Mouse (Mus musculus): Measurements from ENCODE around the gene Atad5.
"Not testable (repeated sequence)": the region's sequence is repeated elsewhere in the genome, so short reads cannot be mapped to it uniquely, and the experiment has no call there.

Atad5 gene

DNA sequence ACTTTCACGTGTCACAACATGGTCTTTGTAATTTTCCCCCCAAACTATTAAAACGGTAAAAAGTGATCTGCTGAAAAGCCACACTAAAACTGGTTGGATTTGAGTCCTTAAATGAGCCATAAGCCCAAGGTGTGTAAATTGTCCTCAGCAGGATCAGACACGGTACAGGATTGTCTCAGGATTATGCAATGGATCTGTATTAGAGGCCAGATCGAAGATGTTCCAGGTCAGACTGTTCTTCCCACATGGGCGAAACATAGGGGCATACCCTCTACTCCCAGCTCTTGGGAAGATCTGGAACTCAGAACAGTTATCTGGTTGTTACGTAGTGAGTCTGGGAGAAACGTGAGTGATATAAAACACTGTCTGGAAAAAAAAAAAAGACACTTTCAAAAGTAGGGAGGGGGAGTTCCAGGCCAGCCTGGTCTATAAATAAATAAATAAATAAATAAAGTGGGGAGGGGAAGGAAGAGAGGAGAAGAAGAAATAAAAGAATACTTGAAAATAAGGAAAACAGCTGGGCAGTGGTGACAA lies 7.3 kb upstream of the Atad5 start:
- DNase-seq = no peak

DNA sequence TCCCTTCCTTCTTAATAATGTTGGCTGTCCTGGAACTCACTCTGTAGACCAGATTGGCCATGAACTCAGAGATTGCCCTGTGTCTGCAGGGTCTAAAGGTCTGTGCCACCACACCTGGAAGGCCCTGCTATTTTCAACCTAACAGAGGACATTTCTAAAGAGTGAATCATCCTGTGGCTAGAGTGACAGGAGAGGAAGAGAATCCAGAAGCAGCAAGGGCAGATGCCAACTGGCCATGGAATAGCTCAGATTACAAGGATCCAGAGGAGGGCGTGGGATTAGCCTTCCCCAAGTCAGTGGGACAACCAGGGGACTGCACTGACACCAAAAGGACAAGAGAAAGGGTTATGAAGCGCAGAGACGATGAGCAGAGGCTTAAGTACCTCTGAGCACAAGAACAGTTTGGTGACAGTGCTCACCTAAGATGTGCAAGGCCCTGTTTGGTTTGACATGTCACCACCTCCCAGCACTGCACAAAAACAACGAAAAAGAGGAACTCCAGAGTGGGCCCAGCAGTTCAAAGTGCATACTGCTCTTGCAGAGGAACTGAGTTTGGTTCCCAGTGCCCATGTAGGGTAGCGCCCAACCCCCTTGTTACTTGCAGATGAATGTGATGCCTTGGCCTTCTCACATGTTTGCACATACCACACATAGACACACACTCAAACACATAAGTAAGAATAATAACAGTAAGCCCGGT lies 3.7 kb upstream of the Atad5 start:
- DNase-seq = no peak

DNA sequence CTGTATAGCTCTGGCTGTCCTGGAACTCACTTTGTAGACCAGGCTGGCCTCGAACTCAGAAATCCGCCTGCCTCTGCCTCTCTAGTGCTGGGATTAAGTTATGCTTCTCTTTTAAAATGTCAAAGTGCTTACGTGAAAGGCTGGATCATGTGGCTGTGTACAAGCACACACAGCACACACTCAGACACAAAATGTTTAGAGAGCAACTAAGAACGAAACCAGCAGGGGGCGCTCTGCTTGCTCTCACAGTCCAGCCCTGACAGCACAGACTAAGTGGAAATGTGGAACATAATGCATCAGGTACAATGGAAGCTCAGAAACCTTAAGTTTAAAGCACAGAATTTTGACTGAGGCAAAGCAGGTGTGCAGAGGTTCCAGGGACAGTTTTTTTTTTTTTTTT lies 2.4 kb upstream of the Atad5 start:
- peak; percentile 76 to 92 for DNase-seq

- no peak for DNase-seq
Observed at GRCm38 (mm10) chr11:80089817-80090214, 616 bp downstream of the Atad5 start.

- no peak for DNase-seq
Observed at GRCm38 (mm10) chr11:80090555-80091164, 1.5 kb downstream of the Atad5 start.

GRCm38 (mm10) chr11:80098444-80099056 lies 9.3 kb downstream of the Atad5 start:
- DNase-seq = no peak

DNA sequence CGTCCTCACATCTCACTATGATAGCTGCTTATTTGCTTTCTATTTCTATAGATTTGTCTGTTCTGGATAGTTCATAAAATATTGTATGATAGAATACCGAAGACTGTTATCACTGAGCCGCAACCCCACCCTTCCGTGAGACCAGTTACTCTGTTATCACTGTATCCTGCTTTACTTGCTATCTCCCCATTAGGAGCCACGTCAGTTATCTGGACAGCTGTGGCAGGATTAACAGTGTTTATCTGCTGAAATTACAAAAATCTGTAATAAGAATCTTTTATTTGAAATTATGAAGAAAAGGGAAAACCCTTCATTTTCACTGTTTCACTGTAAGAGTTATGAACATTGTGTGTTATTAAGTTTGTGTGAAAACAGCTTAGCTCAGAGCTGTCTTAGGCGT lies 12.1 kb downstream of the Atad5 start:
- DNase-seq = no peak

- DNase-seq = no peak
Observed at GRCm38 (mm10) chr11:80104407-80104806, 15.2 kb downstream of the Atad5 start.

GRCm38 (mm10) chr11:80116411-80116810 lies 27.2 kb downstream of the Atad5 start:
- peak in 1 of 2 experiments; percentile 9 for DNase-seq

DNA sequence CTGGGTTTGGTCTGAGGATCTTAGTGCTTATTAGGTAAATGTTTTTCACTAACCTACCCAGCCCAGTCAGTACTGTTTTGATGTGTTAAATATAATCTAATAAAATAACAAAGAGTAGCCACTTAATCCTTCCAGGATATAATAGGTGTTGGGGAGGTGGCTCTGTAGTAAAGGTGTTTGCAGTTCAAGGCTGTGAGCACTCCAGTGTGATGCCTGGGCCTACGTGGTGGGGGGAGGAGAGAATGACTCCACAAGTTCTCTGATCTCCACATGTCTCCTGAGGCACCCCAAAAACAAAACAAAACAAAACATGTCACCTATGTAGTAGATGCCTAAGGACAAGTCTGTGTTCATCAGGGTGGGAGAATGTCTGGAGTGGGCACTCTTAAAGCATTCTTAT lies 42.9 kb downstream of the Atad5 start:
- no peak for DNase-seq

GRCm38 (mm10) chr11:80134744-80135143 lies 45.5 kb downstream of the Atad5 start:
- no peak for DNase-seq

DNA sequence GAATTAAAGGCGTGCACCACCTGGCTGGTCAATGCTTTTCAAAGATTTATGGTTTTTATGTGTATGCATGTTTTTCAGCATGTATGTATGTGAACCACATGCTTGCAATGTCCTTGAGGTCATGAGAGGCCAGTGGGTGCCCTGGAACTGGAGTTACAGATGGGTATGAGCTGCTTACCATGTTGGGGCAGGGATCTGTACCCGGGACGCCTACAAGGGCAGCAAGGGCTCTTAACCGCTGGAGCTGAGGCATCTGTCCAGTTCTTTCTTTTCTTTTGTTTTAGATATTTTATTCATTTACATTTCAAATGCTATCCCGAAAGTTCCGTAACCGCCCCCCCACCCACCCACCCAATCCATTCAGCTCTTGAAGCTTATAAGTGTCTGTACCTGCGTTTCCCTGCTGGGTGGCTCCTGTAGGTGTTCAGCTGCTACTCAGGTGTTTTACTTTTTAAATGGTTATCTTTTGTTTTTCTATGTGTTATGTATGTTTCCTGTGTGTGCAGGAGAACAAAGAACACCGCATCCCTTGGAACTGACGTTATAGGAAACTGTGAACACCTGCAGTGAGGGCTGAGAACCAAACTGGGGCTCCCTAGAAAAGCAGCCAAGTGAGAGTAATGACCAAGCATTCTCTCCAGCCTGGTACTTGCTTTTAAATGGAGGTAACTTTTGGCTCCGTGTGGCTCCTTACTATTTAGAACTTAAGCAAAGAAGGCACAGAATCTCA lies 46.9 kb downstream of the Atad5 start:
- DNase-seq = no peak

GRCm38 (mm10) chr11:80136786-80137185 lies 47.6 kb downstream of the Atad5 start:
- DNase-seq = no peak

GRCm38 (mm10) chr11:80137773-80138172 lies 48.6 kb downstream of the Atad5 start:
- DNase-seq = no peak

GRCm38 (mm10) chr11:80141825-80142521 lies 52.8 kb downstream of the Atad5 start, which contains the start of gene Tefm:
Gene Tefm (minus strand): TSS chr11:80142175.
- DNase-seq = peak; percentile 72 to 85

GRCm38 (mm10) chr11:80142872-80143271 lies 53.7 kb downstream of the Atad5 start:
- DNase-seq = no peak

DNA sequence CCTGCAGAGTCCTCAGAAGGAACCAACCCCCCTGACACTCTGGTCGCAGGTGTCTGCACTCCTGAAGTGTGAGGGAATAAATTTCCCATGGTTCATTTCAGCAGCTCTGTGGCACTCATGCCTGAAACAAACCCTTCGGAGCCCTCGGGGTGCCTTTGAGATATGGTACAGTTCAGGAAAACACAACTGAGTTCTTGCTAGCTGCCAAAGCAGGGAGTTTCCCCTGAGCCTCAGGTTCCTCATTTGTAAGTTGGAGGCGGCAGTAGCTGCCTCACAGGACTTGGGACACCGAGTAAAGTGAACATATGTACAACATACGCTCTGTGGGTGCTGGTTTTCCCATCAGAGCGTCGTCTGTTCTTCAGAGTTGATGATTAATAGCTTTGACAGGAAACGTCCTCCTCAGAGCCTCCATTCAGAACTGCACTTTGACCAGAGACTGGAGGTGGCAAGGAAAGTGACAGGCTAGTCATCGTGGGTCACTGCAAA lies 56.6 kb downstream of the Atad5 start:
- peak; percentile 58 to 65 for DNase-seq

DNA sequence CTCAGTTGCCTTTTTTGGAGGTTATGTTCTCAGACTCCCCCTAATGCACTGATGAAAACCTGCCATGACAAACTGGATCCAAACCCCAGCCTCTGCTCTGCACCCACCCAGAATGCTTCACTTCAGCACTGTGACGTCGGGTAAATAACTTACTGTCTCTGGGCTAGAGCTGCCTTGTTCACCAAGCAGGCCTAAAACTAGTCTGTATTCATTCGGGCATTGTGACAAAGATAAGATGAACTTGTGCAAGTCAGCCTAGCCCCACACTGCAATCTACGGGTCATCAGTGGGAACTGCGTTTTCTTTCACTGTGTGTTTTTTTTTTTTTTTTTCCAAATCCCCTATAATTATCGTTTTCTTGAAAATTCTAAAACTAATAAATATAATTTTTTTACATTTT lies 58.5 kb downstream of the Atad5 start:
- no peak for DNase-seq

DNA sequence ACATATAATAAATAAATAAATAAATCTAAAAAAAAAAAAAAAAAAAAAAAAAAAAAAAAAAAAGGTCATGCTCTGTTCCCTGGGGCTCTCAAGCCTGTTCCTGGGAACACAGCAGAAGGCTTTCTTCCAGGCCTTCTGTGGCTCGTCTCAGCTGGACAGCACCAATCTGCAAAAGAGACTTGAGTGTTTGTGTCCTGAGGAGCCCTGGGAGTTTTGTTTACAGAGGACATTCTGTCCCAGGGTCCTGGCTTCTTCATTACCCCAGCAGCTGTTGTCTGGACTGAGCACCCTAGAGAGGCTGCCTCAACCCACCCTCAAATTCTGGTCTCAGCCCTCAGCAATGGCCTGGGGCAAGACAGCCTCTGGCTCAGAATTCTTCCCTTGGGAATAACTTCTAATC lies 59.1 kb downstream of the Atad5 start:
- DNase-seq = peak in 1 of 2 experiments; percentile 59

- not testable (repeated sequence) for DNase-seq
Observed at GRCm38 (mm10) chr11:80148974-80149373, 59.8 kb downstream of the Atad5 start.

DNA sequence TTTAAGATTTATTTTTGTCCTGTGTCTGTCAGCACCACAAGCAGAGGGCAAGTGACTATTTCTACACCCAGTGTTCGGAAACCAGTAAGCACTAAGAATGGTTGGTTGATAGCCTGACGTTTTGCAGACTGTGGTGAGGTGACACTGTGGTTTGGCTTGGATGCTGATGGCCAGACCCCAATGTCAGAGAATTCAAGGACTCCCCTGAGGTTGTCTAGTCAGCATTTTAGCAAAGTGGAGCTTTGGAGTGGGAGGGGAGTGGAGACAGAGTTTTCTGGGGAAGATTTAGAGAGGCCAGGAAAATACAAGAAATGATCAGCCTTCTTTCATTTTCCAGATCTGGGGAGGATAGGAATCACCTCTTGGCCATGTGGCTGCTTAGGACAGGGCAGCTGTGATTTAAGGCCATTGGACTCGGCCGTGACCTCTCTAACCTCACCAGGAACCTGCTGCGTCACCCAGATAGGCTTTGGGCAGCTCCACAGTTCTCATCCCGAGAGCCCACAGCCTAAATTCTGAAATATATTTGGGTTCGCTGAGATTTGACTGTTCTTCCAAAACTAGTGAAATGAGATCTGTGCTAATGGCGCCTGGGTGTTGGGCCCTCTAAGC lies 60.3 kb downstream of the Atad5 start:
- DNase-seq = no peak

- DNase-seq = no peak
Observed at GRCm38 (mm10) chr11:80150566-80150965, 61.4 kb downstream of the Atad5 start.

All from kidney, adult 8-10 months (tissue).